ENCODE assay signal across 7 mouse cellular contexts in the genomic region with DNA sequence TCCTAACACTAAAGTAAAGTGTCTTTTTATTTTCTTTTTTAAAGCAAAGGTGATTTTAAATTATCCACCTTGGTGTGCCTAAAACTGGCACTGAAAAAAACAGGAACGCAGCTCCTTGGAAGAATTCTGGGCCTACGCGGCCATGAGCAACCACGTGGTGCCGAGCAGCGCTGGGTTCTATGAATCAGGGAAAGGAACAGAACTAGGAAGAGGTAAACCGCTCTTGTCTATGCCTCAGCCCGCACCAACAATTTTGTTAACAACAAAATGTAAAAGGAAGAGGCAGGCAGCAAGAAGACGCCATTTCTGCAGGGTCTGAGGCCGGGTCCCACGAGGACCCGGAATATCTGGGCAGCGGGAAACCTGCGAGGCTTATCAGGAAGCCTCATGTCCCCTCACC. TPM values are rescaled to one million over a fixed set of nuclear protein-coding genes. Genes with fewer than 3 reads are reported as not detected.
DNase-seq lines count a peak whose midpoint lies in the region; ATAC-seq and TF ChIP-seq lines count a peak whose summit lies in the region.

No protein-coding gene starts in this region.

- H3K4me2 ChIP-seq in lung, embryonic 14.5 days: peak overlapping the region; percentile 77
- peak overlapping the region; percentile 79 for H3K4me2 ChIP-seq in hindbrain, embryonic 15.5 days

- H3K9me3 ChIP-seq in lung, embryonic 14.5 days (ENCODE audit: low read depth, low read length): no peaks in the 10 kb centered on the region
- H3K9me3 ChIP-seq in embryonic facial prominence, embryonic 10.5 days: no peaks in the 10 kb centered on the region
- H3K9me3 ChIP-seq in hindbrain, embryonic 15.5 days: no peaks in the 10 kb centered on the region
- H3K9me3 ChIP-seq in megakaryocyte, embryonic 14.5 days: no peaks in the 10 kb centered on the region

- TF ChIP-seq CTCF in lung, embryonic 14.5 days (IDR thresholded peaks at IDR 0.05; ENCODE audit: low read depth): no peak

- peak overlapping the region; percentile 88 for H3K4me3 ChIP-seq in lung, embryonic 14.5 days (ENCODE audit: low read depth, low read length)
- peak overlapping the region; percentile 93 for H3K4me3 ChIP-seq in embryonic facial prominence, embryonic 10.5 days
- H3K4me3 ChIP-seq in hindbrain, embryonic 15.5 days: peak overlapping the region; percentile 97
- H3K4me3 ChIP-seq in megakaryocyte, embryonic 14.5 days (replicated peaks): peak overlapping the region; percentile 94

- 1% methylated on average over 14 of the region's 14 CpGs for WGBS in lung, embryonic 14.5 days
- 2% methylated on average over 14 of the region's 14 CpGs for whole genome bisulfite sequencing in embryonic facial prominence, embryonic 10.5 days
- under 1% methylated on average over 14 of the region's 14 CpGs for WGBS in hindbrain, embryonic 15.5 days

- peaks cover 10% of the 10 kb centered on the region; the same call in 1 of the 2 replicates for H3K4me1 ChIP-seq in lung, embryonic 14.5 days (ENCODE audit: insufficient read depth)
- H3K4me1 ChIP-seq in embryonic facial prominence, embryonic 10.5 days: peaks cover 28% of the 10 kb centered on the region
- peaks cover 33% of the 10 kb centered on the region for H3K4me1 ChIP-seq in hindbrain, embryonic 15.5 days (replicated peaks)
- peaks cover 38% of the 10 kb centered on the region for H3K4me1 ChIP-seq in megakaryocyte, embryonic 14.5 days

- peak; percentile 50 for DNase-seq in lung, embryonic 14.5 days
- no peak for DNase-seq in lung, adult 18-20 months
- DNase-seq in embryonic facial prominence, embryonic 10.5 days (ENCODE audit: low spot score): no peak
- no peak for DNase-seq in c-Kit-positive CD71-positive TER-119-positive erythroid progenitor cells, embryonic 14.5 days (ENCODE audit: low spot score)

- H3K27ac ChIP-seq in lung, embryonic 14.5 days (ENCODE audit: low read depth): peak overlapping the region; percentile 83
- H3K27ac ChIP-seq in embryonic facial prominence, embryonic 10.5 days (replicated peaks): peak overlapping the region; percentile 98
- peak overlapping the region; percentile 94 for H3K27ac ChIP-seq in hindbrain, embryonic 15.5 days (replicated peaks)

- no peaks in the 10 kb centered on the region for H3K27me3 ChIP-seq in lung, embryonic 14.5 days (ENCODE audit: insufficient read depth, low read length)
- no peaks in the 10 kb centered on the region for H3K27me3 ChIP-seq in embryonic facial prominence, embryonic 10.5 days (replicated peaks; ENCODE audit: low read depth, poor library complexity, severe bottlenecking)
- H3K27me3 ChIP-seq in hindbrain, embryonic 15.5 days: no peaks in the 10 kb centered on the region
- H3K27me3 ChIP-seq in megakaryocyte, embryonic 14.5 days (replicated peaks): no peaks in the 10 kb centered on the region

- H3K36me3 ChIP-seq in lung, embryonic 14.5 days (ENCODE audit: insufficient read depth): peaks cover 38% of the 10 kb centered on the region
- H3K36me3 ChIP-seq in embryonic facial prominence, embryonic 10.5 days (replicated peaks): peaks cover 39% of the 10 kb centered on the region
- H3K36me3 ChIP-seq in hindbrain, embryonic 15.5 days: peaks cover 33% of the 10 kb centered on the region
- peaks cover 34% of the 10 kb centered on the region for H3K36me3 ChIP-seq in megakaryocyte, embryonic 14.5 days (replicated peaks; ENCODE audit: low read length)

- peak overlapping the region; percentile 89 for H3K9ac ChIP-seq in lung, embryonic 14.5 days
- H3K9ac ChIP-seq in hindbrain, embryonic 15.5 days: peak overlapping the region; percentile 87

- peak; percentile 10 for ATAC-seq in lung, embryonic 14.5 days (ENCODE audit: insufficient read depth)
- ATAC-seq in hindbrain, embryonic 15.5 days (ENCODE audit: low FRiP score, low read depth): peak; percentile 24
- ATAC-seq in monocyte, adult 5-6 weeks (replicated peaks; ENCODE audit: insufficient number of reproducible peaks, low FRiP score, low TSS enrichment, poor library complexity, severe bottlenecking): no peak

RNA-seq across cellular contexts. Expression of a gene that starts 0.5 kb away (rescaled TPM):
- 303 and 318 TPM in 2 replicates for polyA plus RNA-seq in lung, embryonic 14.5 days (2014; fragmentation: Nextera tagmentation; extraction: Ambion mirVana)
- 471 and 485 TPM in 2 replicates for polyA plus RNA-seq in embryonic facial prominence, embryonic 10.5 days (2016; fragmentation: Nextera tagmentation; extraction: Ambion mirVana)
- 225 and 240 TPM in 2 replicates for polyA plus RNA-seq in hindbrain, embryonic 15.5 days (2015; fragmentation: Nextera tagmentation; extraction: Ambion mirVana)
- polyA plus RNA-seq in megakaryocyte, embryonic 14.5 days (2012; ENCODE audit: insufficient read depth, low replicate concordance): 6.3 and 81.0 TPM in 2 replicates
- total RNA-seq in monocyte, adult 5-6 weeks (2017): 156 to 208 TPM (median 163 TPM) in 3 replicates

RNA-seq across cellular contexts. Expression of a gene that starts 10.6 kb away (rescaled TPM):
- polyA plus RNA-seq in lung, embryonic 14.5 days (2014; fragmentation: Nextera tagmentation; extraction: Ambion mirVana): 136 and 151 TPM in 2 replicates
- 126 TPM in 2 replicates for polyA plus RNA-seq in embryonic facial prominence, embryonic 10.5 days (2016; fragmentation: Nextera tagmentation; extraction: Ambion mirVana)
- 183 and 194 TPM in 2 replicates for polyA plus RNA-seq in hindbrain, embryonic 15.5 days (2015; fragmentation: Nextera tagmentation; extraction: Ambion mirVana)
- polyA plus RNA-seq in megakaryocyte, embryonic 14.5 days (2012; ENCODE audit: insufficient read depth, low replicate concordance): 15.2 and 70.1 TPM in 2 replicates
- total RNA-seq in monocyte, adult 5-6 weeks (2017): 103 to 169 TPM (median 112 TPM) in 3 replicates

RNA-seq across cellular contexts. Expression of a gene that starts 21.2 kb away (rescaled TPM):
- polyA plus RNA-seq in lung, embryonic 14.5 days (2014; fragmentation: Nextera tagmentation; extraction: Ambion mirVana): 1.9 and 2.3 TPM in 2 replicates
- polyA plus RNA-seq in embryonic facial prominence, embryonic 10.5 days (2016; fragmentation: Nextera tagmentation; extraction: Ambion mirVana): 0.80 and 0.82 TPM in 2 replicates
- polyA plus RNA-seq in hindbrain, embryonic 15.5 days (2015; fragmentation: Nextera tagmentation; extraction: Ambion mirVana): 7.0 and 7.5 TPM in 2 replicates
- polyA plus RNA-seq in megakaryocyte, embryonic 14.5 days (2012; ENCODE audit: insufficient read depth, low replicate concordance): not detected in 2 replicates
- total RNA-seq in monocyte, adult 5-6 weeks (2017): not detected in 3 replicates
